Mouse (Mus musculus): ENCODE measurements at regions not wholly inside any gene's neighbourhood (a gene's known extent, or its start where the extent isn't known, plus 50 kb on each side); places are given as distances from the start of the nearest gene placed in this dataset.

DNA sequence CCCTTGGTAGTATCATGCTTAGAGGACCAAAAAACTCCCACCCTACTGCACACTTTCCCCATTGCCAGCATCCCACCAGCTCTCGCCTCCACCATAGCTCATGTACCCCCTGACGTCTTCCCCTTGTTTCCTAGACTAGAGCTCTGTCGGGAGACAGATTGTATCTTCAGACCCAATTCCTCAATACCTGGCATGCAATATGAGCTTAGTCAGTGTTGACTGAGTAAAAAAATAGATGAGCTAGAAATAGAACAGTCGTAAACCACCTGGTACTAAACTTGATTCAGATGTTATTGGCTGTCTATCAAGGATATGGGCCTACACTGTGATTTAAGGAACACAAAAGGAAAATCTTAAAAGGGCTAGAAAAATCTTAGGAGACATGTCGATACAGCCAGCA lies 215.1 kb upstream of the Noct start:
- Histone ChIP-seq H3K4me1 (ENCODE audit: control insufficient read depth, insufficient read depth, low read length) (no peaks in the 10 kb centered on the region), H3K4me3 (ENCODE audit: insufficient read depth, low read depth, low read length) (no peak overlapping the region), H3K27ac (ENCODE audit: insufficient read depth, low read depth, low read length) (no peak overlapping the region)
- WGBS, result 95% methylated on average over 5 of the region's 5 CpGs
- TF ChIP-seq POLR2A (IDR thresholded peaks at IDR 0.05; ENCODE audit: insufficient read depth, low read depth, low read length) (no peak), CTCF (IDR thresholded peaks at IDR 0.05; ENCODE audit: insufficient read depth, low read depth, low read length) (no peak)

DNA sequence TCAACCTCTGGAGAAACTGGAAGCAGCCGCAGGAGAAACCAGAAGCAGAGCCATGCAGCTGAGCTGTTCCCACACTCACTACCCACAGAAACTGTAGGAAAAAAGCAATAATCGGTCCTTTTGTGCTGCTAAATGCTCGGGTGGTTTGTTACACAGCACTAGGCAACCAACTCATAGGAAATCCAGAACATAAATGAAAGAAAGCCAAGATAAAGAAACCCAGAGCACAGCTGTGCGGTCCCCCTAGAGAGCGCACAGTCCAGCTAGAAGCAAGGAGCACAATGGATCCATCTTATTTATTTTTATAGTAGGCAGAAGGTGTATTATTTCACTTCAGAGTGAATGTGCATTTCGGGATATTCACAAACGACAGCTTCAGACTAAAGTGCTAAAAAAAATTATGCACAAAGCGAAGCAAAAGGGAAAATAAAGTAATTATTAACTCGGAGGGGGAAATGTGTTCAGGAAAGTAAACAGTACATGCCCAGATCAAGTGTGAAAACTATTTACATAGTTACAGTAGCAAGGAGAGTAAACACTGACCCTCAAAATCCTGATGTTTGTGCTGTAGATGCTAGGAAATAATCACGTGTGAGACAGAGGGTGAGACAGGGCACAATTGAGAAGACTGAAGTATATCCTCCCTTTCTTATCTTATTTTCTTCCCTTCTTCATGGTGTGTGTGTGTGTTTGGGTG lies 204.4 kb upstream of the Noct start:
- 40% methylated on average over 10 of the region's 10 CpGs for WGBS
- TF ChIP-seq CTCF (IDR thresholded peaks at IDR 0.05; ENCODE audit: insufficient read depth, low read depth, low read length), result no peak
- Histone ChIP-seq H3K4me3 (ENCODE audit: insufficient read depth, low read depth, low read length) (no peak overlapping the region), H3K4me1 (ENCODE audit: control insufficient read depth, insufficient read depth, low read length) (no peaks in the 10 kb centered on the region), H3K27ac (ENCODE audit: insufficient read depth, low read depth, low read length) (no peak overlapping the region)

DNA sequence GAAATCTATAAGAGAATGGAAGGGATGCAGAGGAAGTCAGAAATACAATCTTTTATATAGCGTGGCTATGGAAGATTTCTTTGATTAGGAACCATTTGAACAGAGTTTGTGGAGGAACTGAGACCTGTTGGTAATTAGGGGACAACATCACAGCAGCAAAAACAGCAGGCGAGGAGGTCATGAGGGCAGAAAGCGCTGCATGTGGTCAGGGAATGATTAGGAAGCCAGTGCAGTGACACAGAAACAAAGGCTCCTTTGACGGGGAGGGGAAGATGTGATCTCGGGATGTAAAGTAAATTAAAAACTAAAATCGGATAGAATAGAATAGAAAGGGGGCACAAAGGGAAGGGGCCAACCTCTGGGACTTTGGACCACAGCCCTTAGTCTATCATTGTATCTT lies 199.6 kb upstream of the Noct start:
- Histone ChIP-seq H3K27ac (ENCODE audit: insufficient read depth, low read depth, low read length) (no peak overlapping the region), H3K4me3 (ENCODE audit: insufficient read depth, low read depth, low read length) (no peak overlapping the region), H3K4me1 (ENCODE audit: control insufficient read depth, insufficient read depth, low read length) (no peaks in the 10 kb centered on the region)
- no peak for TF ChIP-seq POLR2A (IDR thresholded peaks at IDR 0.05; ENCODE audit: insufficient read depth, low read depth, low read length)
- TF ChIP-seq CTCF (IDR thresholded peaks at IDR 0.05; ENCODE audit: insufficient read depth, low read depth, low read length), result no peak
- WGBS, result 79% methylated on average over 6 of the region's 6 CpGs

DNA sequence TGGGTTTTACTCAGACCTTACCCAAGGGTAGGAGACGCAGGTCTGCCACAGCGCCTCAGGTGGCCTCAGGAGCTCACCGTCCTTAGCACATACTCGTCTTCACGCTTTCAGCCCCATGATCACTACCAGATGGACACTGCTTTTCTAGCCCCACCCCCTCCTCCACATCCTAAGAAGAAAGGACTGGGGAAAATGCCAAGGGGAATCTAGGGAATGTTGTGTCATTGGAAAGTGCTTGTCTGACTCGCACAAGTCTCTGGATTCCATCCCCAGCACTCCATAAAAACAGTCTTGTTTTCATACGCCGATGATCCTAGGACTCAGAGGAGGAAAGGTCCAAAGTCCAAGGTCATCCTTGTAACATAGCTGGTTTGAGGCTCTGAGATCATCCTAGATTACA lies 192.4 kb upstream of the Noct start:
- Histone ChIP-seq H3K4me1 (ENCODE audit: control insufficient read depth, insufficient read depth, low read length) (no peaks in the 10 kb centered on the region), H3K27ac (ENCODE audit: insufficient read depth, low read depth, low read length) (no peak overlapping the region), H3K4me3 (ENCODE audit: insufficient read depth, low read depth, low read length) (no peak overlapping the region)
- WGBS, result 91% methylated on average over 8 of the region's 8 CpGs
- no peak for TF ChIP-seq CTCF (IDR thresholded peaks at IDR 0.05; ENCODE audit: insufficient read depth, low read depth, low read length)
- TF ChIP-seq POLR2A (IDR thresholded peaks at IDR 0.05; ENCODE audit: insufficient read depth, low read depth, low read length), result no peak

DNA sequence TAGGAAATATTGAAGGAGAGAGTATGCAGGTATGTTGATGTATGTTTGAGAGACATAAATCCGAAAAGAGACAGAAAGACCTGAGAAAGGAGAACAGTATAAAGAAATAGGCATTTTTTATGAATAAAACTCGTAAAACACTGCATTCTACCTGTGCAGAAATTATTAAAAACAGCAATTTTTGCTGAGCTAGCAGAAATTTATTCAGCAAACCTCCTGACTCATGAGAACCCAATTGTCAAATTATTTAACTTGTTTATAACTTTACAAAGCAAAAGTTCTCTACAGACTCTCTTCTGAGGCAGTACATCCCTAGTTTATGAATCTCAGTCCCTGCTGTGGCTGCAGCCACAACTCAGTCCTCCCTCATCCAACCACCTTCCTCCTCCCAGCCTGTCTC lies 191.0 kb upstream of the Noct start:
- H3K27ac ChIP-seq (ENCODE audit: insufficient read depth, low read depth, low read length), result no peak overlapping the region
- no peaks in the 10 kb centered on the region for H3K4me1 ChIP-seq (ENCODE audit: control insufficient read depth, insufficient read depth, low read length)
- 93% methylated on average over 2 of the region's 2 CpGs for WGBS
- H3K4me3 ChIP-seq (ENCODE audit: insufficient read depth, low read depth, low read length), result no peak overlapping the region
- TF ChIP-seq CTCF (IDR thresholded peaks at IDR 0.05; ENCODE audit: insufficient read depth, low read depth, low read length), result no peak
- TF ChIP-seq POLR2A (IDR thresholded peaks at IDR 0.05; ENCODE audit: insufficient read depth, low read depth, low read length), result no peak

DNA sequence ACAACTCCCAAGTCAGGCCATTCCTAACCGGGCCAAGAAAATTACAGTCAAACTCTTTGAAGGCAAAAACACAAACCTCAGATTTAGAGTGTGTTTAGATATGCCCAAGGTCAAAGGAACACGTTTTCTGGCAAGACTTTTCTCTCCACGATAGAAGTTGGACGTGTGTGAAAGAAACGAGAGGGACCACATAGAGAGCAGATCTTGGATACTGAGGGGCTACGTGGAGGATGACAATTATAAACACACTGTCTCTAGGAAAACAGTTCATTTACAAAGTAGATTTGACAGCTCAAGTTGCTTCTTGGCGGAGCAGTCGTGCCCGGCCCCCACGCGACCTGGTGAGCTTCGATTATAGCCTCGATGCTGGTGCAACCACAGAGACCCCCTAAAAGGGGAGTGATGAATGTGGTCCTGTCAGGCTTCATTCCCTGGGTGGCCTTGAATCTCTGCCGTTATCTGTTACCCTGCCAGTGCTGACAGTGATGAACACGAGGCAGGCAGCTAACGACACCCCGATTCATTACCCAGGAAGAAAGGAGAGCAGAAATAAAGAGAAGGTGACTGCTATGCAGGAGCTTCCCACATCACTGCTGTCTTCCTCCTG lies 187.4 kb upstream of the Noct start:
- H3K27ac ChIP-seq (ENCODE audit: insufficient read depth, low read depth, low read length), result no peak overlapping the region
- 64% methylated on average over 17 of the region's 17 CpGs for WGBS
- no peaks in the 10 kb centered on the region for H3K4me1 ChIP-seq (ENCODE audit: control insufficient read depth, insufficient read depth, low read length)
- TF ChIP-seq CTCF (IDR thresholded peaks at IDR 0.05; ENCODE audit: insufficient read depth, low read depth, low read length) (no peak), POLR2A (IDR thresholded peaks at IDR 0.05; ENCODE audit: insufficient read depth, low read depth, low read length) (no peak)
- no peak overlapping the region for H3K4me3 ChIP-seq (ENCODE audit: insufficient read depth, low read depth, low read length)

DNA sequence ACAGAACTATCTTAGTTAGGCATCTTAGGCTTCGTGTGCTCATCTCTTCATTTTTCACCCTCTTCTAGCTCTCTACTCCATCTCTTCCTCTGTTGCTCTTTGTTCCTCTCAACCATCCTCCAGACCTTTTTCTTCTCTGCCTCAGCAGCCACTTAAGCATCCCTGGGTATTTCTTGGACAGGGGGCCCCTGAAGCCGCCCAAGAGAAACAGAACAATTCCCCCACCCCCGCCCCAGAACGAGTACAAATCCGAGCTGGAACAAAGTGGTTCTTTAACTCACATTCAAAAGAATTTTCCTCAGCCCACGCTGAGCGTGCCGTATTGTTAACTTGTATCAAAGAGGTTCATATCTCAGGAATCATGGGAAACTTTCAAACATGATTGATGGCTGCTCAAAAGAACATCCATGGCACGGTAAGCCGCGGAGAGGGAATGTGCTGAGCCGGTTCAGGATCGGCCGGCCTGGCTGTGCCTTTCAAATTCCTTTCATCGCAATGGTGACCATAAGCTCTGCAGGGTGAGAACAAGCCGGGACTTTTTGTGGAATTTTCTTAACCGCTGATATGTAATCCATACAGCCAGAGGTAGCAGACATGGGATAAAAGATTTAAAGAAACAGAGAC lies 181.9 kb upstream of the Noct start:
- WGBS, result 25% methylated on average over 17 of the region's 17 CpGs
- TF ChIP-seq POLR2A (IDR thresholded peaks at IDR 0.05; ENCODE audit: insufficient read depth, low read depth, low read length), result no peak
- TF ChIP-seq CTCF (IDR thresholded peaks at IDR 0.05; ENCODE audit: insufficient read depth, low read depth, low read length), result no peak
- Histone ChIP-seq H3K27ac (ENCODE audit: insufficient read depth, low read depth, low read length) (no peak overlapping the region), H3K4me1 (ENCODE audit: control insufficient read depth, insufficient read depth, low read length) (no peaks in the 10 kb centered on the region; the same call in 1 of the 2 replicates), H3K4me3 (ENCODE audit: insufficient read depth, low read depth, low read length) (no peak overlapping the region)

DNA sequence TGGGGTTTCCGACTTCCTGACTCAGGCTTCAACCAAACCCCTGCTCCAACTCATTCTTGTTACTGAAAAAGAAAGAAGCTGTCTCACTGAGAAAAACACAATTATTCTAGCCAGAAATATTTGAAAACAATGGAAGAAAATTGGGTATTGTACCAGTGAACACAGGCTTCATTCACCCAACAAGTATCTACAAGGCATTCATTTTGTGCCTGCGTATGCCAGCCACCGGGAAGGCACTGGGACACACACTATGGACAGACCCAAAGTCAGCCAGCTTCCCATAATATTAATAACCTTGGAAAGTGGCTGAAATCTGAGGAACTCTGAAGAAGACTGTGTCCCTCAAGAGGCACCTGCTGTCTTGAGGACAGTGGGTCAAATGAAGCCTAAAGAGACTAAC lies 175.5 kb upstream of the Noct start:
- Histone ChIP-seq H3K4me3 (ENCODE audit: insufficient read depth, low read depth, low read length) (no peak overlapping the region), H3K27ac (ENCODE audit: insufficient read depth, low read depth, low read length) (no peak overlapping the region), H3K4me1 (ENCODE audit: control insufficient read depth, insufficient read depth, low read length) (no peaks in the 10 kb centered on the region)
- TF ChIP-seq POLR2A (IDR thresholded peaks at IDR 0.05; ENCODE audit: insufficient read depth, low read depth, low read length) (no peak), CTCF (IDR thresholded peaks at IDR 0.05; ENCODE audit: insufficient read depth, low read depth, low read length) (no peak)
- WGBS, result 89% methylated on average over 3 of the region's 3 CpGs

GRCm38 (mm10) chr3:51050156-51050555 lies 174.1 kb upstream of the Noct start:
- H3K27ac ChIP-seq (ENCODE audit: insufficient read depth, low read depth, low read length), result no peak overlapping the region
- no peaks in the 10 kb centered on the region for H3K4me1 ChIP-seq (ENCODE audit: control insufficient read depth, insufficient read depth, low read length)
- H3K4me3 ChIP-seq (ENCODE audit: insufficient read depth, low read depth, low read length), result no peak overlapping the region
- 98% methylated on average over 1 of the region's 1 CpGs for WGBS
- no peak for TF ChIP-seq CTCF (IDR thresholded peaks at IDR 0.05; ENCODE audit: insufficient read depth, low read depth, low read length)
- TF ChIP-seq POLR2A (IDR thresholded peaks at IDR 0.05; ENCODE audit: insufficient read depth, low read depth, low read length), result no peak
